Mouse (Mus musculus) kidney, postnatal 10 days (tissue): ENCODE data around the gene Apoh.

Experiments
- DNase-seq: peaks from one replicate; pipeline ENCODE4 v3.0.0; 2021; ENCODE audit warnings: mixed read lengths

Gene Apoh

GRCm38 (mm10) chr11:108333583-108334379 lies 9.4 kb upstream of the Apoh start:
- DNase-seq = no peak

GRCm38 (mm10) chr11:108334658-108335057 lies 8.5 kb upstream of the Apoh start:
- DNase-seq = no peak

GRCm38 (mm10) chr11:108335536-108335935 lies 7.6 kb upstream of the Apoh start:
- no peak for DNase-seq

GRCm38 (mm10) chr11:108336445-108336844 lies 6.7 kb upstream of the Apoh start:
- DNase-seq = peak; percentile 19

GRCm38 (mm10) chr11:108340293-108340692 lies 2.9 kb upstream of the Apoh start:
- DNase-seq = no peak

GRCm38 (mm10) chr11:108341783-108342182 lies 1.4 kb upstream of the Apoh start:
- no peak for DNase-seq

GRCm38 (mm10) chr11:108343789-108344462 lies 772 bp downstream of the Apoh start, which contains the start of gene Prkca:
Gene Prkca, minus strand, starts transcription at chr11:108343928.
- DNase-seq = peak; percentile 97

- DNase-seq = no peak
Observed at GRCm38 (mm10) chr11:108344759-108345158, 1.6 kb downstream of the Apoh start.

- no peak for DNase-seq
Observed at GRCm38 (mm10) chr11:108345321-108345720, 2.2 kb downstream of the Apoh start.

- no peak for DNase-seq
Observed at GRCm38 (mm10) chr11:108350799-108351198, 7.6 kb downstream of the Apoh start.

GRCm38 (mm10) chr11:108352842-108353388 lies 9.8 kb downstream of the Apoh start:
- DNase-seq = no peak

- DNase-seq = no peak
Observed at GRCm38 (mm10) chr11:108356020-108356419, 12.9 kb downstream of the Apoh start.

GRCm38 (mm10) chr11:108358911-108359310 lies 15.8 kb downstream of the Apoh start:
- DNase-seq = no peak

- DNase-seq = no peak
Observed at GRCm38 (mm10) chr11:108360983-108361382, 17.8 kb downstream of the Apoh start.

GRCm38 (mm10) chr11:108362965-108363364 lies 19.8 kb downstream of the Apoh start:
- DNase-seq = no peak

- peak; percentile 44 for DNase-seq
Observed at GRCm38 (mm10) chr11:108363991-108364390, 20.8 kb downstream of the Apoh start.

GRCm38 (mm10) chr11:108364945-108365589 lies 21.9 kb downstream of the Apoh start:
- no peak for DNase-seq

GRCm38 (mm10) chr11:108365600-108365999 lies 22.4 kb downstream of the Apoh start:
- no peak for DNase-seq

GRCm38 (mm10) chr11:108367046-108367445 lies 23.9 kb downstream of the Apoh start:
- DNase-seq = no peak

GRCm38 (mm10) chr11:108376815-108377214 lies 33.7 kb downstream of the Apoh start:
- no peak for DNase-seq

- peak; percentile 87 for DNase-seq
Observed at GRCm38 (mm10) chr11:108377680-108378362, 34.7 kb downstream of the Apoh start.

- no peak for DNase-seq
Observed at GRCm38 (mm10) chr11:108378363-108378751, 35.2 kb downstream of the Apoh start.

- no peak for DNase-seq
Observed at GRCm38 (mm10) chr11:108382664-108383063, 39.5 kb downstream of the Apoh start.
